19 mouse cellular contexts compared by ENCODE assay signal in the genomic region with DNA sequence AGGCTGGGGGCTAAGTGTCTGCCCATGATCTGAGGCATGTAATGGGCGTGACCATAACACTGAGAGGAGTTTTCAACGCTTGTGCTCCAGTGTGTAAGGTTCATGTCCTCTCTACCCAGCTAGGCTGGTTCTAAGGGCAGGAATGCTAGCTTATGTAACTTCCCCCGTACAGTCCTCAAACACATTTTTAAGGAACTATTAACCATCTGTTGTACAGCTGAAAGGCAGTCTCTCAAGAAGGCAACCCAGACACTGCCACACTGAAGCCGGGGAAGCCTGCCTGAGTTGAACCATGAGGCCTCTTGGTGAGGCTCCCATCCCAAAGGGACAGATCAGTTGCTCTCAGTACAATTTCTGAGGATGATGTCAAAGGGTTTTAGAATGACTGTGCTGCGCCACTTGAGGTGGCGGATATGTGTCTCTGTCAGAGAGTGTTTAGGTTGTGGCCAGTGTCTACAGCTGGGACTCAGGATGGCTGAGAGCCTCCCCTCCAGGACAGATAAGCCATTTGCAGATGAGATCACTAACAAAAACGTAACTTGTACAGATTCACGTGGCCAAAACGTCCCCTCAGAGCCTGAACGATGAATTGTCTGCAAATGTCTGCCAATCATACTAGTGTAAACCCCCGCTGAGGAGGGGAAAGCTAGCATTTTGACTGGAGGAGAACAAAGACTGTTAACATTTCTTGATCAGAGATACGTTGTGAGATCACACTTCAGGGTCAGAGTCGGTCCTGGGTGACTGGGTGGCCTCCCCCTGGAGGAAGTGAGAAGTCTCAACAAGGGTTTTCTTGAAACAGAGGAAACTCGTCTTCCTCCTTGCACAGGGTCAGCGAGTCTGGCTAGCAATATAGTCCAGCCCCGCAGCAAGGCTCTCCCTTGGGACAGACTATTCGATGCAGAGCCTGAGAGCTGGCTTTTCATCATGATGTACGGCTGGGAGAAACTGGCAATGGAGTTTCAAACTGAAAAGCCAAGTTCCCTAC.
DNase-seq lines count a peak whose midpoint lies in the region; ATAC-seq lines count a peak whose summit lies in the region.
"Had no signal": no experiment of that assay in that cellular context is flagged by ENCODE, and none has a peak within 500 bp of the region (broad histone marks: within the 10 kb centered on the region; RNA-seq: fewer than 3 reads in every experiment).

No protein-coding gene starts in this region.

- H3K27ac ChIP-seq in kidney, embryonic 15.5 days: no peak overlapping the region
- no peak overlapping the region for H3K27ac ChIP-seq in forebrain, embryonic 10.5 days
- H3K27ac ChIP-seq: liver, embryonic 12.5 days; neural tube, embryonic 13.5 days had no signal

- H3K4me3 ChIP-seq in kidney, embryonic 15.5 days (replicated peaks): no peak overlapping the region
- no peak overlapping the region for H3K4me3 ChIP-seq in forebrain, embryonic 10.5 days
- H3K4me3 ChIP-seq: heart, embryonic 12.5 days; liver, embryonic 12.5 days; megakaryocyte, embryonic 14.5 days; neural tube, embryonic 13.5 days had no signal

- DNase-seq in adrenal gland, adult 2 months: peak; percentile 30
- no peak for DNase-seq in adrenal gland, adult 8-10 months
- peak; percentile 76 for DNase-seq in kidney, adult 9 months
- peak; percentile 6 for DNase-seq in A20 (ENCODE audit: low read depth, low spot score)
- DNase-seq in forebrain, embryonic 10.5 days (ENCODE audit: extremely low spot score, low spot score): no peak
- no peak for DNase-seq in left cerebral cortex, adult 11 months (ENCODE audit: low spot score)
- DNase-seq: cerebellum, adult 9-10 months; gastrocnemius, postnatal 14 days; heart, postnatal 4 days; kidney, postnatal 4 days; right cerebral cortex, postnatal 4 days; thymus, postnatal 14 days had no signal

- H3K9me3 ChIP-seq in kidney, embryonic 15.5 days (replicated peaks): no peaks in the 10 kb centered on the region
- H3K9me3 ChIP-seq in forebrain, embryonic 10.5 days: no peaks in the 10 kb centered on the region
- H3K9me3 ChIP-seq: heart, embryonic 12.5 days; liver, embryonic 12.5 days; megakaryocyte, embryonic 14.5 days; neural tube, embryonic 13.5 days had no signal

- no peaks in the 10 kb centered on the region for H3K27me3 ChIP-seq in kidney, embryonic 15.5 days
- no peaks in the 10 kb centered on the region for H3K27me3 ChIP-seq in forebrain, embryonic 10.5 days (ENCODE audit: poor library complexity, severe bottlenecking)
- H3K27me3 ChIP-seq: heart, embryonic 12.5 days; liver, embryonic 12.5 days; neural tube, embryonic 13.5 days had no signal

- peaks cover 17% of the 10 kb centered on the region for H3K36me3 ChIP-seq in kidney, embryonic 15.5 days
- no peaks in the 10 kb centered on the region for H3K36me3 ChIP-seq in forebrain, embryonic 10.5 days (replicated peaks)
- H3K36me3 ChIP-seq: liver, embryonic 12.5 days had no signal

- H3K4me2 ChIP-seq in kidney, embryonic 15.5 days: no peak overlapping the region
- H3K4me2 ChIP-seq: heart, embryonic 12.5 days; liver, embryonic 12.5 days; neural tube, embryonic 13.5 days had no signal

- no peak overlapping the region for H3K9ac ChIP-seq in kidney, embryonic 15.5 days
- H3K9ac ChIP-seq: heart, embryonic 12.5 days; liver, embryonic 12.5 days; neural tube, embryonic 13.5 days had no signal

- 50% methylated on average over 18 of the region's 18 CpGs for WGBS in kidney, embryonic 15.5 days
- WGBS in forebrain, embryonic 10.5 days: 85% methylated on average over 18 of the region's 18 CpGs

- H3K4me1 ChIP-seq in kidney, embryonic 15.5 days: peaks cover 51% of the 10 kb centered on the region
- peaks cover 25% of the 10 kb centered on the region for H3K4me1 ChIP-seq in forebrain, embryonic 10.5 days
- H3K4me1 ChIP-seq: liver, embryonic 12.5 days had no signal

- no peak for ATAC-seq in kidney, embryonic 15.5 days (replicated peaks; ENCODE audit: low FRiP score)
- peak; percentile 27 to 33; a peak in 1 of 4 replicates for ATAC-seq in hematopoietic stem cell, adult 5-6 weeks (replicated peaks in 1 of 2; ENCODE audit: insufficient read depth in 1 of 2, low FRiP score in 2 of 2, low TSS enrichment in 1 of 2, low read depth in 1 of 2, poor library complexity in 2 of 2, severe bottlenecking in 2 of 2)
- ATAC-seq: intestine, embryonic 16.5 days; liver, embryonic 12.5 days had no signal

Comparison
In these comparisons a context has a peak if more than half of its experiments do, and no peak if none do; other contexts are left out.
1. DNase-seq: peak in adrenal gland, adult 2 months (single experiment), kidney, adult 9 months (single experiment) and A20 (single experiment); none in adrenal gland, adult 8-10 months (single experiment), forebrain, embryonic 10.5 days (single experiment) and left cerebral cortex, adult 11 months (single experiment).